Mouse (Mus musculus) brain, adult 2 months (tissue): Measurements from ENCODE around the gene Fxyd3.

ENCODE experiments used
- DNase-seq: peaks from one replicate; pipeline ENCODE4 v3.0.0; 2011; ENCODE audit warnings: low read depth, low spot score

Fxyd3 gene

DNA sequence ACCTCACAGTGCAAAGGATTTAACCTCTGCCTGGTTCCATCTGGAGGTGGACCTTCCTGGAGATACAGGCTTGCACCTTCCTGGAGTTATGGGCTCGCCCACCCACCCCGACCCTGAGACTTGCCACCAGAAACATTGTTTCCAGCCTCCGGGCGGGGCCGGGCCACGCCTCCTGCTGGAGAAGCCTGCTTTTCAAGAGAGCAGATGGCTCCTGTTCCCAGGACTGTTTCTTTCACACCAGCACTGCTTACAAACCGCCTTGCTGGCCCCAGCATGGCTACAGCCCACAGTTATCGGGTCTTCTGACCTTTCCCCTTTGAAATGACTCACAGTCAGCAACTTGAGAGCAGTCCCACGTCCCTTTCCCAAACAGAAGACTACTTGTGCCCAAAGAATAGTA lies 4.2 kb downstream of the Fxyd3 start:
- no peak for DNase-seq

DNA sequence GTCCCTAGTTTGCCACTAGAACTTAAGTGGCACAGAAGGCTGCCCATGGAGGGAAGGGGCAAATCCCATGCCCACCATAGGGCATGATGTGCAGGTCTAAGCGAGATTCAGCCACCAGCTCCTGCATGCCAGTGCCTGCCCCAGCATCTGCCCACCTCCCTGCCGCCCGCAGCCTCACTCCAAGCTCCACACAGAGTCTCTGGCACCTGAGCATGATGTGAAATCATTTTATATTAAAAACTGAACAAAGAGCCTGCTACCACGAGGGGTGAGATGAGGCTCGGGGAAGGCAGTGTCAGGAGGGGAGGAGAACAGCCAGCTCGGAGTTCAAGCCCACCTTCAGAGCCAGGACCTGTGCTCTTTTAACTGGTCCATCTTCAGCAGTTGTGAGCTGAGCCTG lies 6.2 kb downstream of the Fxyd3 start:
- no peak for DNase-seq

DNA sequence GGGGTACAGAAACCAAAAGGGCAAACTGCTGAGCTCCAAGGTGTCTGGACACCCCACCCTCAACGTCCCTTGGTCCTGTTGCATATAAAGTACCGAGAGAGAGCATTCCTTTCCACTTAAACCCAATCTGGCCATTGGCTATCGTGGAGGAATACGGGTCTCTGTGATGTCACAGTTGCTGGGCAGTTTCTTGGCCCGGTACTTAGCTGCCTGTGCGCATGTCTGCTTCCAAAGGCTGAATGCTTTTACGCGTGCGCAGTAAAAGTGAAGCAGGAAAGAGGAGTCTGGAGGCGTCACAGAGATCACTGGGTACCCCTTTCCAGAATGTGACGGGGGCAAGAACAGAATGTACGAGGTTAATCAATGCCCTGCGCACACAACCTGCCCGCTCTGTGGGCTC lies 7.0 kb downstream of the Fxyd3 start:
- DNase-seq = no peak

DNA sequence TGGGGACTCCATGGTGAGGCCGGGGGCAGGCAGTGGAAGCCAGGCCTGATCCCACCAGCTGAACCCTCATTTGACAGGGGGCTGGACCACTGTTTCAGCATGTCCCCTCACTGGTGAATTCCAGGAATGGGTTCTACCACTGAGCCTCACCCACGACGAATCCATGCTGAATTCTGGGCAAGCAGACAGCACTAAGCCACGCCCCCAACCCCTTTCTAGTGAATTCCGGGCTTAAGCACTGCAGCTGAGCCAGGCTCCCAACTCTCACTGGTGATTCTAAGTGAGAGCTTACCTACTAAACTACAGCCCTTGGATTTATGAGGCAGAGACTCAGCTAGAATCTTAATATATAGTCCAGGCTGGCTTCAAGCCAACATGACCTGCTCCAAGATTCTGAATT lies 8.7 kb downstream of the Fxyd3 start:
- DNase-seq = peak; percentile 55

DNA sequence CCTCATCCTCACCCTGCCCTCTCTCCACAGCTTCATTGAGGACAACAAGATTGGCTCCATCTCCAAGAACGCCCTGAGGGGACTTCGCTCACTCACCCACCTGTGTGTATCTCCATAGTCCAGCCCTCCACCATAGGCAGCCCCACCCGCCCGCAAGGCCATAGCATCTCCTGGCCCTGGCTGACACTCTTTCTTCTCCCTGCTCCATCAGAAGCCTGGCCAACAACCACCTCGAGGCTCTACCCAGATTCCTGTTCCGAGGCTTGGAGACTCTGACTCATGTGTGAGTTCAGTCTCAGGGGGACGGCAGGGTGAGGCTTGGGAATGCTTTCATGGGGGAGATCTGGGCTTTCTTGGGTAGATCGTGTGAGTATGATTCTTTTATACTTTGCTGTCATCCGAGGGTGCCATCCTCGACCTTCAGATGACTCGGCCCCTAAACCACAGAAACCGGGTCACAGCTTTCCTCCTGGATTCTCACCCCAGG lies 13.4 kb downstream of the Fxyd3 start:
- no peak for DNase-seq

DNA sequence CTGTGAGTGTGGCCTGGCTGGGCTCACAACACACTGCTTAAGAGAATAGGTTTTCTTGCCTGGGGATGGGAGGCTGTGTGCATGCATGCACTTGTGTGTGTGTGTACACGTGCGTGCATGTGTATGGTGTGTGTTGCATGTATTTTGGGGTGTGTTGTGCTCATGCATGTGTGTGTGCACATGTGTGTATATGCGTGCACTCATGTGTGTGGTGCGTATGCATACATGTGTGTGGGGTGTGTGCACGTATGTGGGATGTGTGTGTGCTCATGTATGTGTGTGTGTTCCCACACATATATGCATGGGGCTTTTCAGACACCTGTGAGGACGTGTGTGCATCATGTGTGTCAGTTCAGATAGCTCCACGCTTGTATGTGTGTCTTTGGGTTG lies 15.9 kb downstream of the Fxyd3 start:
- DNase-seq = no peak

DNA sequence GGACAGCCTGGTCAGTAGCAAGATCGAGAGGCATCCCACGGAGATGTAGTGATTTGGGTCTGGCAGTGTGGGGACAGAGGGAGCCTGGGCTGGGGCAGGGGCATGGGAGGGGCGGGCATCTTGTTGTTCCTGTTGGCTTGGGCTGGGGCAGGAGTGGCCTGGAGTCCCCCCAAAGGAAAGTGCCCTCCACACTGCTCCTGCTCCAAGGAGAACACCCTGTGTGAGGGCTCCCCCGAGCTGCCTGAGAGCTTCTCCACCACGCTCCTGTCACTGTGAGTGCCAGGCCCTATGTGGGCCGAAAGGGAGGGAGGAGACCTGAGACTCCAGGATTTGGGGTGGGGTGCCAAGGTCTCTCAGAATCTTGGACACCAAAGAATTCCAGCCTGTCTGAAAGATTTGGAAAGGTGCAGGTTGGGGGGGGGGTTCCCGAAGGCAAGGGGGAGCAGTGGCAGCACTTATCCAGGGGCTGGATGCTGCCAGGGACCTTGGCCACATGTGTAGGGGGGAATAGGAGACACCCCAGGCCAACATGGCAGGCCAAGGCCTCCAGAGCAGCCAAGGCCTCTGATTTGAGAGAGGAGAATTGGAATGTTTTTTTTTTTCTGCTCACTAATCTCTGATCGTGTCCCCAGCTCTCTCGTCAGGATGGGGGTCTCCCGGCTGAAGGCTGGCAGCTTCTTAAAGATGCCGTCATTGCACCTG lies 16.4 kb downstream of the Fxyd3 start:
- no peak for DNase-seq

DNA sequence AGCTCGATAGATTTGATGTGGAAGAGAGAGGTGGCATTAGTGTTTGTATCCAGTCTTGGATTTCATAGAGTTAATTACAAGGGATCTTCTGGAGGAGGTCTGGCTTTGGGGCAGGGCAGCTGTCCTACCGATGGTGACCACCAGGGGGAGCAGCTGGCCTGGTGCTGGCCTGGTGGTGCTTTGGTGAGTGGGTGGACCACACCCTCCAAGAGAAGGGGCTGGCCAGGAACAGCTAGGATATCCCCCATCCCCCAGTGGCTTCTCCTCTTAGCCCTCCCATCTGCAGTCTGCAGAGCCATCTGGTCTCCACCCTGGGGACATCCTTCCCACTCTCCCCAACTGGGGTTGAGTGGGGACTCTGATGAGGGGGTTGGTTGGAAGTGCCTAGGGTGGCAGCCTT lies 17.4 kb downstream of the Fxyd3 start, which contains the start of gene Lgi4:
Gene Lgi4 (plus strand): TSS at position 235 of the 400 bp plus-strand sequence.
- peak; percentile 81 for DNase-seq

DNA sequence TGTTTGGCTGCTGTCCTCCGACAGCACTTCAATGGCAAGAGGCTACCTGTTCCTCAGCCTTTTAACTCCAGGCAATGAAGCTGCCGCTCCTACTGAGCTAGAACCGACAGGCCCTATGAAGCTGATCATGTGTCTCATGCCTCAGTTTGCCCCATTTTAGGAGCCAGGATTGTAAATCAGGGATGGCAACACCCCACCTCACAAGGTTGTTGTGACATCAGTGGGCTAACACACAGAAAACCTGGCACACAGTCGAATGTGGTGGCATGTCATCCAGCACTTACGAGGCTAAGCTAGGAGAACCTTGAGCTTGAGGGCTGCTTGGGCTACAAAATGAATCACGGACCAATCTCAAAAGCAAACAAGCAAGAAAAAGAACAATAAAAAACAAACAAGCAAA lies 18.3 kb downstream of the Fxyd3 start:
- no peak for DNase-seq

DNA sequence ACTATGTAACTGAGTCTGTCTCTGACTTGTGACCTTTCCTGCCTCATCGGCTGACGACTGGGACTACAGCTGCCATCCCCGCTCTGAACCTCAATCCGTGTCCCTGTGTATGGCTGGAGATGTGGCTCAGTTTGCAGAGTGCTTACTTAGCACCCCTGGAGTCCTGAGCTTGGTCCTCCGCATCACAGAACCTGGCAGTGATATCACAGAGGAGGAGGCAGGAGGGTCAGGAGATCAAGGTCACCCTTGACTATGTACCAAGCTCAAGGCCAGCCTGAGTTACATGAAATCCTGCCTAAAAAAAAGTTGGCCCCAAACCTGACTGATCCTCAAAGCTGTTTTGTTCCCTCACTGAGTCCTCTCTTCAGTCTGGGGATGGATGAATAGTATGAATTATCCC lies 18.8 kb downstream of the Fxyd3 start:
- peak; percentile 12 for DNase-seq

DNA sequence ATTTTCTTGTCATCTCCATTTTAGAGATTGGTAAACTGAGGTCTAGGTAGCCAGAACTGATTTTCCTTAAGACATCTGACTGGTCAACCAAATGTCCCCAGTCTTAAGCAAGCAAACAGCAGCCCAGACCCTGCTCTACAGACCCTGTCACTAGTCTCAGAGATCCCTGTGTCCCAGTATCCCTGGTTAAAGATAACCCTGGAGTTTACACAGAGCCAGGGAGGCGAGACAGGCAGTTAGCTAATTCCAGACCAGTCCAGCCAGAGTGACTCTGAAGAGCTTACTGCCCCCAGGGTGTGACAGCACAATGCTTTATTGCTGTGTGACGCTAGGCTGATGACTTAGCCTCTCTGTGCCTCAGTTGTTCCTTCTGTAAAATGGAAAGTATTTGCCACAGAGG lies 19.4 kb downstream of the Fxyd3 start, which contains the start of gene Fxyd1:
Gene Fxyd1 (minus strand): TSS at position 129 of the 400 bp plus-strand sequence.
- no peak for DNase-seq

DNA sequence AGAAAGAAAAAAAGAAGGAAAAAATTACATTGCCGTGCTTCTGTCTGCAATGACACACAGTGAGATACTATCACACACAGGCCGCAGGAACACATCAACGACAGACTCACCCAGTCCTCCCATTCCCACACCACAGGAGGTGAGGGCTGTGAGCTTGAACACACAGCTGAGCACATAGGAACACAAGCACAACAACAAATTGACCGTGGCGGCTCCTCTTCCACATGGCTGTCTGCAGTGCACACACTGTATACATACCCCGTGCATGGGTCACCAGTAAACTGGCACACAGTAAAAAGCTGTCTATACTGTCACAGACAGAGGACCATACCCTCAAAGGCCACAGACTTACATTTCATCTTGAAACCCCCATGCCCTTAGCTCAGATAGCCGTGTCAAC lies 20.1 kb downstream of the Fxyd3 start:
- no peak for DNase-seq

DNA sequence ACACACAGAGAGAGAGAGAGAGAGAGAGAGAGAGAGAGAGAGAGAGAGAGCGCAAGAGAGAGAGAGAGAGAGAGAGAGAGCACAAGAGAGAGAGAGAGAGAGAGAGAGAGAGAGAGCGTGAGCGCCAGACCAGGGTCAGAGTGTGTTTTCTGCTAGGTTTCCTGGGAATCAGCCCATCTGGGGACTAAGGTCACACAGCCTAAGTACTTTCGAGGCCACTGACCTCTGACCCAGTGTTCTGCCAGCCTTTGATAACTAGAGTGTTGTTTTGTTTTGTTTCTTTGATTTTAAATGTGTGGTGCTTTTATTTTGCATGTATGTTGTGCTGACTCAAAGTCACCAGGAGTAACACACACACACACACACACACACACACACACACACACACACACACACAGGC lies 20.6 kb downstream of the Fxyd3 start:
- DNase-seq = no peak

DNA sequence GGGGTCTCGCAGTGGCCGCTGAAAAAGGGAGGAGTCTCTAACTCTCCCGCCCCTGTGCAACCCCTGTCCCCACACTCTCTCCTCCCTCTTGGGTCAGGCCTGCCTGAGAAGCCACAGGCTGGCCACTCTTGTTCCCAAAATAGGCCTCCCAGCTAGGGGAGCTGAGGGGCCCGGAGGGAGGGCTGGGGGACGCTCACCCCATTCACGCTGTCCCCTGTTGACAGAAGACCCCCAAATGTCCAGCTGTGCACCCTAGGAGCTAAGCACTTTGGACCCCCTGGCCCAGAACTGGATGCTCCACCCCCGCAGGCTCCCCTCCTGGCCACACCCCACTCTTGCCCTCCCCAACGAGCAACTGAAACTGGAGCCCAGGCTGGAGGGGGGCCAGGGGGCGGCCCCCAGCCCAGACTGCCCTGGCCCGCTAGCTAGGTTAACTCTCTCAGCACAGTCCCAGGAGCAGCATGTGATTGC lies 21.1 kb downstream of the Fxyd3 start:
- peak; percentile 16 for DNase-seq

DNA sequence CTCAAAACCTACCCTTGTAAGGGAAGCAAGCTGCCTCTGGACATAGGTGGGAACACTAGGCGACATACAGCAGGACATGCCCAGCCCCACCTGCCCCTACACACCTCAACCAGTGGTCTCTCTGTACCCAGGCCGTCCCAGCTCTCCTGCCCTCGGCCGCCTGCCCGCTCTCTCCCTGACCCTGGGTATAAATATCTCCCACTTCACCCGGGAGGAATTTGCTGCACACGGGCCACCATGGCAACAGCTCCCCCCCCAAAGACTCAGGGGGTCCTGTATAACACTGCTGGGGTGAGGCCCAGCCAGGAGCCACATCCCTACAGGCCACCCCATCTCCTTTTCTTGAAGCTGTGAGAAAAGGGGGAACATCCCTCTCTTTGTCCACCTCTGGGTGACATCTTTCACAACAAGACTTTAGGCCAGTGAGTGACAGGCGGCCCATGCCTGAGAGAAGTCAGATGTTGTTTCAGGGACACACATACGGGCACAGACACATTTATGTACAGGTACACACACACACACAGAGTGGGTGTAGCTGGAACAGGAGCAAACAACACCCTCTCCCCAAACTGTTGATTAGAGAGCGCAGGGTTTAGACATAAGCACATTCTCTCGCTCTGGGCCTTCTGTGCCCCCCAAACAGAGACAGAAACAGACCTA lies 21.7 kb downstream of the Fxyd3 start:
- DNase-seq = no peak

DNA sequence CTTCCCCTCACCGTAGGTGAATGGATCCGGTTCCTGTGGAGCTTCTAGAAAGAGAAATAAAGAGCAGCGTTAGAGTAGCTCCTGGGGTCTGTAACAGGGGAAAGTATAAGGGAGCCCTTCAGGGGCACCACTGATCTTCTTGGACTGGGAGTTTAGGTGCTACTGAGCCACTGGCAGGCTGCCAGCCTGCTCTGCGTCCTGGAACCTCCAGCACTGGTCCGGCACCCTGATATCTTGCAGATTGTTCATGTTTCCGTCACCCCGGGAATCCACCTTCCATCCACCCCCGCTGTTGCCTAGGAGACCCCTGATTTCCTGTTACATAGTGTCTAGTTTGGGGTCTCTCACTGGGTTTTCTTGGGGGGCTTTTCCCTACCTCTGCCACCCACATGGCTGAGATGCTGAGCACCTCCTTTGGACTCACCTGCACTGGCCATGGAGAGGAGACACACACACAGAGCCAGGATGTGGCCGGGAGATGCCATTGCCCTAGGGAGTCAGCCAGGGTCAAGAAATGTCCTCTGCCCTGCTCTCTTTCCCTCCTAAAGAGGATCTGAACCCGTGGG lies 22.5 kb downstream of the Fxyd3 start:
- no peak for DNase-seq

DNA sequence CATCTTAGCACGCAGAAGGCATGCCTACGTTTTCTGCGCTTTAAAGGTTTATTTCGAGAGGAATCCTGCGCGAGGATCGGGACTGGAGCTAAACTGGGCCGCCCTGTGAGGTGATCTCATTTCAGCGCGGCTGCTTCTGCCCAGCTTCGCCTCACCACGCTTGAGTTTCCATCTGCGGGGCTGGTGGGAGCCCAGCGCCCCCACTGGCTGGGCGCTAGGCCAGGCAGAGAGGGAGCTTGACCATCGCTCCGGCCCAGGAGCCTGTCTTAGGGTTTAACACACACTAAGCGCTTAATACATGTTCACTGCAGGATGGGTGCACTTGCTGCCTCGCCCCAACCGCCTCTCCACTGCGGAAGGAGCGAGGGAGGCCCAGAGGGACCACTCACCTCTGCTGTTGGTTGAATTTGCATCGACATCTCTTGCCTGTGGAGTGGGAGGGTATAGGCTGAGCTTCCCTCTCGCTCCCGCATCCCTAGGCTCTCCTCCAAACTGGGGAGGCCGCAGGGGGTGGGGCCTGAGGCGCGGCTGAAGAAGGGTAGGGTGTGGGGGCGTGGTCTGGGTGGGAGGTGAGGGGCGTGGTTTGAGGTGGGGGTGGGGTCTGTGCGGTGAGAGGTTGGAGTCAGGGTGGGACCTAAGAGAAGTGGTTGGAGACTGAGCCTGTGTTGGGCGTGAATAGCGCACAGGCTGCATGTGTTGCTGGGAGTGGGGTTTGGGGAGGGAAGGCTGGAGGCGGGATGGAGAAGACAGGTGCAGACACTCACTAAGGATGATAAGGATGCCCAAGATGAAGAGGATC lies 23.7 kb downstream of the Fxyd3 start:
- peak; percentile 85 for DNase-seq

DNA sequence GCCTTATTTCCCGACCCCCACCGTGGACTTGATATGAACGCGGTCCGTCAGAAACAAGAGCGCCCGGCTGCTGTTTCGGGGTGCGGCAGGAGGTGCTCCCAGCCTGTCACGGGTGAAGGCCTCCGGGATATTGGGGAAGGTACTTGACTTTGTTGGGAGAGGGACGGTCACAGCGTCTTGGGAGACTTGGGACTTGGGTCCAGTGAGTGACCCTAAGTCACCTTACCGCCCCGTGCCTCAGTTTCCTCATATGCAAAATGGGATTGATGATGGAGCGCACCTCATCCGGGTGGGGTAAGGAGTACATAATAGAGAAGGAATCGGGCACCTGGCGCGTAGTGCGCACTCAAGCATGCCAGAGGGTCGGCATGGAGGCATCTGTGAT lies 24.3 kb downstream of the Fxyd3 start:
- DNase-seq = no peak

DNA sequence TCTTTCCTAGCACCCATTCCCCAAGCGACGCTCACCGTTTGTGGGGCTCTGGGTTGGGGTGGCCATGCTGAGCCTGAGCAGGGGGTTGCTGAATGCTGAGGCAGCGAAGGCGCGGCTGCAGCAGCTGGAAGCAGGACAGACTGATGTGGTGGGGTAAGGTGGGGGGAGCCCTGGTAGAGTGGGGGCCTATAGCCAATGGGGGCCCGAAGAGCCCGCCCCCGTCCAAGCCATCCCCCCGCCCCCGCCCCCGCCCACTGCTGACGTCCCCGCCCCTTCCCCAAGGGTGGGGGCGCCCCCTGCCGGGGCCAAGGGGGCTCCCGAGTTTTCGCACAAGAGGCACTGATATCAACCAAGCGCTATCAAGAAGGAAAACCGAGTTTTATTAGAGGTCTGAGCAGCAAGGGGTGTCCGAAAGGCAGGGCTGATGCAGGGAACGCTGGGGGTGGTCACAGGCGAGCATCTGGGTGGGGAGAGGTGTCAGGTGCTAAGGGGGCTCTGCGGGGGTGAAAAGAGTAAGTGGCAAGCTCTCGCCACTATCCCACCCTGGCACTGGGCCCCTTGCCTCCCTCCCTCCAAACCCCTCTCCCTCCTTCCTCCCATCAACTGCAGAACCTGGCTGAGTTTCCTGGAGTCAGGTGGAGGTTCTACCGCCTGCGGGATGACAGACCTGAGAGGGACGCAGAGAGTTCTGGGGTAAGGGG lies 25.0 kb downstream of the Fxyd3 start, which contains the start of gene Fxyd7:
Gene Fxyd7 (minus strand): TSS at position 147 of the 701 bp plus-strand sequence.
- peak; percentile 35 for DNase-seq

DNA sequence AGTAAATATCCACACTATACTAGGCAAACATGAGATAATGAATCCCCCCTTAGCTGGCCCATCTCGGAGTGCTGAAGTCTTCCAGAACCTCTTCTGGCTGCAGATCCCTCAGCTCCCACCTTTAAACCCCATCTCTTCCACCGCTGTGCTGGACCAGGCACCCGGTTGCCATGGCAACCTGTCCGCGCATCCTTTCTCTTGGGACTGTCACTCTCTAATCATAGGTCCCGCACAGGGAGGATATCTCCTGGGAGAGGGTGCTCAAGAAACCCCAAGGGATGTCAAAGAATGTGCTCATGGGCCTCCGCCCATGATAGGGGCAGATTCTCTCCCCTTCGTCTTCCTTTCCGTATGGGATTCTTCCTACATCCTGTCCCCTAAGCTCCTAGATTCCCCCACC lies 25.6 kb downstream of the Fxyd3 start:
- DNase-seq = peak; percentile 73

DNA sequence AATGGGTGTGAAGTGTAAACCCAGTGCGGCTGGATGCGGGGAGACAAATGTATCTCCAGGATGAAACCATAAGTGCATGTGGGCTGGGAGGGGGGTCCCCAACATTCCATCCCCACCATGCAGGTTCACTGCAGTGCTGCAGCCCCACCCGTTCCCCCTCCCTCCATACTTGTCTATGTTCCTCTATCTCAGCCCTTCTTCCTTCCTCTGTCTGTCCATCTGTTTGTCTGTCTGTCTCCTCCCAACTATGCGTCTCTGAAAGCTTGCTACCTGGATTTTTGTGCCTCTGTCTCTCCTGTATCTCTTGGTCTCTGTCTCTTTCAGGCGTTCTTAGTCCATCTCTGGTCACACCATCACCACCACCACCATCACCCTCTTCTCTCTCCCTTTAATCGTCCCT lies 26.0 kb downstream of the Fxyd3 start:
- no peak for DNase-seq
